Mouse (Mus musculus): Measurements from ENCODE around the gene Rhbg.
A peak's percentile ranks its signal among the peaks of the same experiment; 100 is the strongest.

DNA sequence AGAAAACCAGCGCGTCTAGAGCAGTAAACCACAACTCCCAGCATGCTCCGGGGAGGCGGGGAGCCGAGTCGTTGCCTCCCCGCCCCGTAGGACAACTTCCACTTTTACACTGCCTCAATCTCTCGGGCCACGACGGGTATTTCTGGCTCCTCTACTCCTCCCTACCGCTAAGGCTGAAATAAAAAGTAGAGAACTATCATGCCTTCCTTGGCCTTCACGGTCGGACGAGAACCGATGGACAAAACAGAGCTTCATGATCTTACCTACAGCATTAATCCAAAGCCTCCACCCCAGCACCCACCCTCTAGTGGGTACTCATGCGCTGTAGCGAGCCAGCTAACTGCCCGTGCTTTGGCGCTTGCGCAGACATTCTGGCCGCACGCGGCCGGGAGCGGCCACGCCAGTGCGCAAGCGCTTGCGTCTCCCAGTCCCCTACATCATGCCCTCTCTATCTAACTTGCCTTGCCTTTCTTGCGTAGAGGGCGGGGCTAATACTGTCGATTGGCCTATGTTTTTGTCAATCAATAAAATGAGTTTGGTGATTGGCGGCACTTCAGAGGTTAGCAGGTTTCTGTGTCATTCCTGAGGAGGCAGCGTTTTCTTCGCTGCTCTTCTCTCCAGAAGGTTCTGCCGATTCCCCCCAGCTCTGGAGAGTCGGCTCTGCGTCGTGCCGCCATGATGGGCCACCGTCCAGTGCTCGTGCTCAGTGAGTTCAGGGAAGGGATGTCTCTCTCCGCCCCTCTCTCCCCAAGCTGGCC lies 42.2 kb upstream of the Rhbg start, which contains the start of the genes Tsacc and Cct3:
- TF ChIP-seq CTCF (conservative IDR thresholded peaks at IDR 0.05; ENCODE audit: insufficient read depth, insufficient read length, low read depth, low read length) (0 out of 2 replicates have a peak, but pooled peaks have one; percentile 7), POLR2A (IDR thresholded peaks at IDR 0.05; ENCODE audit: low read depth, low read length) (peak; percentile 72)
